Mouse (Mus musculus) hindbrain, embryonic 13.5 days (tissue): Measurements from ENCODE around the gene Zfp952. TPM values are rescaled to one million over a fixed set of nuclear protein-coding genes. Genes with fewer than 3 reads are reported as not detected.
A peak's percentile ranks its signal among the peaks of the same experiment; 100 is the strongest.
"Not testable (repeated sequence)": the region's sequence is repeated elsewhere in the genome, so short reads cannot be mapped to it uniquely, and the experiment has no call there.

ENCODE experiments used
- ATAC-seq: fragments of 200-750 bp; cut with Nextera tagmentation; 2 replicates; pipeline ENCODE4 v1.8.0; 2017; ENCODE audit warnings: moderate TSS enrichment; ENCODE audit not compliant: low FRiP score
- H3K27ac ChIP-seq: fragments of 300-500 bp; sonication (generic); 2 replicates; pipeline ENCODE4 v1.5.1; 2015; ENCODE audit warnings: inconsistent platforms, mild to moderate bottlenecking, moderate library complexity
- H3K27me3 ChIP-seq: fragments of 300-500 bp; sonication (generic); 2 replicates; pipeline ENCODE4 v1.6.1; 2015; ENCODE audit warnings: mild to moderate bottlenecking, inconsistent platforms
- H3K36me3 ChIP-seq: fragments of 300-500 bp; sonication (generic); 2 replicates; pipeline ENCODE4 v1.6.1; 2015; ENCODE audit warnings: mild to moderate bottlenecking, inconsistent platforms
- H3K4me1 ChIP-seq: fragments of 300-500 bp; sonication (generic); replicated peaks from 2 replicates; pipeline ENCODE4 v1.6.1; 2015; ENCODE audit warnings: inconsistent platforms
- H3K4me2 ChIP-seq: fragments of 300-500 bp; sonication (generic); 2 replicates; pipeline ENCODE4 v1.6.1; 2015; ENCODE audit warnings: inconsistent platforms, mild to moderate bottlenecking, moderate library complexity
- H3K4me3 ChIP-seq: fragments of 300-500 bp; sonication (generic); 2 replicates; pipeline ENCODE4 v1.5.1; 2015; ENCODE audit warnings: mild to moderate bottlenecking, inconsistent platforms
- H3K9ac ChIP-seq: fragments of 300-500 bp; sonication (generic); 2 replicates; pipeline ENCODE4 v1.6.1; 2015; ENCODE audit warnings: mild to moderate bottlenecking, inconsistent platforms
- H3K9me3 ChIP-seq: fragments of 300-500 bp; sonication (generic); 2 replicates; pipeline ENCODE4 v1.6.1; 2016; ENCODE audit warnings: inconsistent platforms
- WGBS: fragments of 180-500 bp; shearing (Covaris S2); methylation state at CpG from one replicate; pipeline ENCODE4 v1.1.7; 2015; 5-methylcytosine and 5-hydroxymethylcytosine counted together
- polyA plus RNA-seq: library from polyadenylated mRNA; unstranded; fragments of >200 nt; fragmentation: Nextera tagmentation; extraction: Ambion mirVana; gene quantifications from 2 replicates; pipeline ENCODE4 v1.2.1, GENCODE M21; 2015

Gene Zfp952
- polyA plus RNA-seq, 1 experiment from 2014 or later, result 19.8 TPM

DNA sequence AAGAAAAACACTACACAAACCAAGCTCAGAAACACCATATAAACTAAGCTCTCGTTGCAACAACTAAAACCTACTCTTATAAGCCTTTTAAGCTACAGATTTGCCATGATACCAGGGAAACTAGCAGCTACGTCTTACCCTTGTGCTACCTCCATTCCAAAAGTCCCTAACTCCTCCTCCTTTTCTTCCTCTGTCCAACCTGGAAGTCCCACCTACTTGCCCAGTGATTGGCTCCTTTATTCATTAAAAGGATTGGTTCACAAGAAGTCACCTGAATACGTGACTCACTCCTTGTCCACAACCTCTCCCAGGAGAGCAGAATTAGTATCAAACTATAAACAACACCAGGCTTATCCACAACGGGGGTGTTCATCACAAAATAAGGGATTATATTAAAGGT, 6.6 kb upstream of the Zfp952 start:
- H3K27me3 ChIP-seq, result no peaks in the 10 kb centered on the region
- H3K9me3 ChIP-seq, result no peaks in the 10 kb centered on the region
- WGBS, result 75% methylated on average over 4 of the region's 4 CpGs
- no peak overlapping the region for H3K27ac ChIP-seq
- H3K4me1 ChIP-seq, result no peaks in the 10 kb centered on the region
- ATAC-seq, result no peak
- peaks cover 1% of the 10 kb centered on the region; the same call in 1 of the 2 replicates for H3K36me3 ChIP-seq
- no peak overlapping the region for H3K9ac ChIP-seq
- no peak overlapping the region for H3K4me3 ChIP-seq
- no peak overlapping the region for H3K4me2 ChIP-seq

DNA sequence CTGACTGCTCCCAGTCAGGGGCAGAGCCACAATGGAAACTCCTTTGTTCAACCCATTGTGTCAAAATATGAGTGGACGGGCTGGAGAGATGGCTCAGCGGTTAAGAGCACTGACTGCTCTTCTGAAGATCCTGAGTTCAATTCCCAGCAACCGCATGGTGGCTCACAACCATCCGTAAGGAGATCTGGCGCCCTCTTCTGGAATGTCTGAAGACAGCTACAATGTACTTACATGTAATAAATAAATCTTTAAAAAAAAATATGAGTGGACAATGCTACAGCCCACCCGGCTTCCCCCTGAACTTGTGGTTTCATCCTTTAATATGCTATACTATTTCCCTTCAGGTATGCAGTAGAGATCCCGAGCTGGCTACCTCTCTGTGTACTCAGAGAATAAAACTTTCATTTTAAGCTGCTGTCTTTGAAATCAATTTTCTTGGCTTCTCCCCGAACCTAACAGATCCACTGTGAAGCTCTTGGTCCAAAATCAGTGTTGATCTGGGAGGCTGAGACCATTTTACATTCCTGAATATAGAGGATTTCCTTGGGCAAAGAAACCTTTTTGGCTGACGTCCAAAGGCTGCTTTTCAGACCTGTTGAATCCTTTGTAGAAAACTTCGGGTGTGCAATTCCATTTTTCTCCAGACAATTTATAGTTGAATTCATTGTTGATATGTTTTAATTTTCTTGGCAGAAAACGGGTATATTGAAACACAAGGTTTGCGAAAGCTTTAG, 797 bp upstream of the Zfp952 start:
- 74% methylated on average over 12 of the region's 12 CpGs for WGBS
- no peak overlapping the region for H3K27ac ChIP-seq
- no peaks in the 10 kb centered on the region for H3K27me3 ChIP-seq
- H3K4me1 ChIP-seq, result peaks cover 21% of the 10 kb centered on the region
- H3K9ac ChIP-seq, result peak overlapping the region; percentile 85; the same call in 1 of the 2 replicates
- H3K9me3 ChIP-seq, result no peaks in the 10 kb centered on the region
- peaks cover 25% of the 10 kb centered on the region for H3K36me3 ChIP-seq
- ATAC-seq, result no peak
- H3K4me2 ChIP-seq, result peak overlapping the region; percentile 86
- peak overlapping the region; percentile 68 for H3K4me3 ChIP-seq

DNA sequence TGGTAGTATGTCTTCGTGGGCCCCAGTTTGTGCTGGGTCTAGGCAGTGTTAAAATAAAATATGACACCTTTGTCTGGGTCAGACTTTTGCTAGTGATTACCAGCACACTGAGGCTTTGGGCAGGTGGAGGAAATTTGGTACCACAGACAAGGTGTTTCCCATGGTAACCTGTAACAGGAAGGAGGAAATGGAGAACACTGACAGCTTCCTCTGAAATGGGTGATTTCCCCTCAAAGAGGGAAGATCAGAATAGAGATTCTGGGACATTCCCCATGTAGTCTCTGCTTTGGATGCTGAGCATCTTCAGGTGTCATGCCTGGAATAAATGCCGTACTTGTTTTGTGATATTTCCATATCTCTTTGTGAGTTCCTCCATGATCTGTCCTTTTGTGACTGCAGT, 5.6 kb downstream of the Zfp952 start:
- H3K36me3 ChIP-seq, result peaks cover 68% of the 10 kb centered on the region

DNA sequence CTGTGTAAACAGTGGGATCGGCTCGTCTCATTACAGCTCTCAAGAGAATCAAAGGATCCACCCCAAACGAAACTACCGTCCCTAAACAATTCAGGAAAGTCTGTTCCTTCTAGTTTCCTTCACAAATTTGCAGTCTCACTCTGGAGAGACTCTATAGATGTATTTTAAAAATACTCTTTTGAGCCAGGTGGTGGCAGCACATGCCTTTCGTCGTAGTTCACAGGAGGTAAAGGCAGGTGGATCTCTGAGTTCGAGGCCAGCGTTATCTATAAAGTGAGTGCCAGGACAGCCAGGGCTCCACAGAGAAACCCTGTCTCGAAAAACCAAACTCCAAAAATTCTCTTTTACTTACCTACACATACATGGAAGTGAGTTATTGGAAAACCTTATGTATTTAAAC, 15.4 kb downstream of the Zfp952 start:
- Histone ChIP-seq H3K4me2 (no peak overlapping the region), H3K27me3 (no peaks in the 10 kb centered on the region), H3K4me3 (no peak overlapping the region), H3K9me3 (peaks cover 16% of the 10 kb centered on the region), H3K36me3 (peaks cover 26% of the 10 kb centered on the region), H3K9ac (no peak overlapping the region), H3K27ac (no peak overlapping the region), H3K4me1 (no peaks in the 10 kb centered on the region)
- 51% methylated on average over 9 of the region's 9 CpGs for WGBS
- ATAC-seq, result no peak

More for the DNA sequence above, 5.6 kb downstream of the Zfp952 start:
- Histone ChIP-seq H3K4me3 (no peak overlapping the region), H3K4me1 (peaks cover 15% of the 10 kb centered on the region), H3K9ac (no peak overlapping the region), H3K4me2 (no peak overlapping the region), H3K9me3 (peaks cover 16% of the 10 kb centered on the region), H3K27me3 (no peaks in the 10 kb centered on the region), H3K27ac (no peak overlapping the region)
- ATAC-seq, result no peak
- WGBS, result 93% methylated on average over 2 of the region's 2 CpGs

DNA sequence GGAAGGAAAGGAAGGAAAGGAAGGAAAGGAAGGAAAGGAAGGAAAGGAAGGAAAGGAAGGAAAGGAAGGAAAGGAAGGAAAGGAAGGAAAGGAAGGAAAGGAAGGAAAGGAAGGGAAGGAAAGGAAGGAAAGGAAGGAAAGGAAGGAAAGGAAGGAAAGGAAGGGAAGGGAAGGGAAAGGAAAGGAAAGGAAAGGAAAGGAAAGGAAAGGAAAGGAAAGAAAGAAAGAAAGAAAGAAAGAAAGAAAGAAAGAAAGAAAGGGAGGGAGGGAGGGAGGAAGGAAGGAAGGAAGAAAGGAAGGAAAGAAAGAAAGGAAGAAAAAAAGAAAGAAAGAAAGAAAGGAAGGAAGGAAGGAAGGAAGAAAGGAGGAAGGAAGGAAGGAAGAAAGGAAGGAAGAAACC, 27.5 kb downstream of the Zfp952 start:
- H3K4me1 ChIP-seq, H3K27me3 ChIP-seq, H3K9ac ChIP-seq, H3K27ac ChIP-seq, ATAC-seq, H3K4me2 ChIP-seq, H3K4me3 ChIP-seq: not testable (repeated sequence)
- peaks cover 87% of the 10 kb centered on the region for H3K36me3 ChIP-seq
- H3K9me3 ChIP-seq, result peaks cover 76% of the 10 kb centered on the region

DNA sequence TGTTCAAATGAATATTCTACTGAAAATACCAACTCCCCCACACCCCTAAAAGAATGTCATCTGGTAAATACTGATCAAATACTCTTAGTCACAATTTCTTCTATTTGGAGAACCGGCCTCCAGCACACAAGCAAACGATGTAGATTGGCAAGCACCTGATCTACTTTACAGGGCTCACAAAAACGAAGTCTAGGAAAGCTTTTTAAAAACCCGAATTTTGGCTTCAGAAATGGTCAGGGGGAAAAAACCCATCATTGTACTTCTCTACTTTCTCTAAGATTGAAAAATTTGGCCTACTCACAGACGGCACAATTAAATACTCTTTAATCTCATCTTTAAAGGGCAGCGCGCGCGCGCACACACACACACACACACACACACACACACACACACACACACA, 39.4 kb downstream of the Zfp952 start:
- Histone ChIP-seq H3K36me3 (peaks cover 10% of the 10 kb centered on the region), H3K27ac (0 out of 2 replicates have a peak overlapping the region, but pooled peaks have one; percentile 94)

DNA sequence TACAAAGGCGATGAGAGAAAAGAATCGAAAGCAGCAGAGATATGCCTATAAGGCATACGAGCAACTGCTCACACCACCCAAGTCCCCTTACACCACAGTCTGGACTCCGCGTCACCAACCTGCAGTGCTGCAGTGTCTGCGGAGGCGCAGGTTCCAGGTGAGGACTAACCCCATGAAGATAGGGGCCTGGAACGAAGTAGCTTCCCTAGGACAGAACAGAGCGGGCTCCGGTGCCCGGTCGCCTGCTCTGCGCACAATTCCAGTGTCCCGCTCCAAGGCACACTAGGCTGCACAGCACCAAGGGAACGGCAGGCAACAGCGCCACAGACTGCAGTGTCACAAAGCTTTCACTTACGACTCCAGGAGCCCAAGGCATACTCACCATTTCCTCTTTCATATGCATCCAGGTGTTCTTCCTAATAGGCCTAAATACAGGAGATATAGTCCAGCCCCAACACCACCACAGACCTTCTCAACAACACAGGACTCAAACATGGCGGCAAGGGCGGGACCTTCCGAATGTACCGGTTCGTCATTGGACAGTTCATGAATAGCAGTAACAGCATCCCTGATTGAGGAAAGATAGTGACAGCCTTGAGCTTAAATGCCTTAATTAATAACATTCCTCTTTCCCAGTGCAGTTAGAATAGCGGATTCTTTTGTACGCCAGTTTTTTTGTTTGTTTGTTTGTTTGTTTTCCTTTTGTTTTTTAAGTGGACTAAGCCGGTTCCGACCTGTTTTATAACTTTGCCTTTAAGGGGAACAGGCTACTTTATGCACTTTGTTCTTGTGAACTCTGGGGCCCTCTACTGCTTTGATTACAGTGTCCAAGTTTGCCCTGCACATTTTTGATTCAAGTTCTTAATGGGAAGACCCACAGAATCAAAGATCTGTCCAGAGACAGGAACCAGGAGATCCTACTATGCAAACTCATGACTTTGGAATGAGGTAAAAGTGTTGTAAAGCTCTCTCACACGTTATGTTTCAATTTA, 40.3 kb downstream of the Zfp952 start, which contains the start of gene Zfp763:
Zfp763 (minus strand) TSS at position 503 of the 992 bp plus-strand sequence.
- Histone ChIP-seq H3K4me1 (peaks cover 7% of the 10 kb centered on the region), H3K9ac (peak within 1 kb of the TSS; percentile 95), H3K4me2 (peak within 1 kb of the TSS; percentile 59), H3K27me3 (no peaks in the 10 kb centered on the region), H3K27ac (peak within 1 kb of the TSS; percentile 94), H3K4me3 (peak within 1 kb of the TSS; percentile 85), H3K9me3 (no peaks in the 10 kb centered on the region), H3K36me3 (peaks cover 6% of the 10 kb centered on the region; the same call in 1 of the 2 replicates)
- ATAC-seq, result peak; percentile 100
- WGBS, result 3% methylated on average over 27 of the region's 27 CpGs

More for the DNA sequence above, 39.4 kb downstream of the Zfp952 start:
- no peak for ATAC-seq
- peaks cover 7% of the 10 kb centered on the region for H3K4me1 ChIP-seq
- peaks cover 4% of the 10 kb centered on the region; the same call in 1 of the 2 replicates for H3K9me3 ChIP-seq
- H3K4me3 ChIP-seq, result peak overlapping the region; percentile 85
- WGBS, result 11% methylated on average over 9 of the region's 10 CpGs
- peak overlapping the region; percentile 59 for H3K4me2 ChIP-seq
- H3K9ac ChIP-seq, result peak overlapping the region; percentile 95
- no peaks in the 10 kb centered on the region for H3K27me3 ChIP-seq

Other genes starting within 250 kb of the Zfp952 start
- gene Zfp871, start 204.8 kb upstream of the Zfp952 start, polyA plus RNA-seq, result 43.7 and 46.1 TPM in 2 replicates
- gene Zfp811, start 183.2 kb upstream of the Zfp952 start, polyA plus RNA-seq, result 63.9 and 71.5 TPM in 2 replicates
- gene Zfp799, start 162.9 kb upstream of the Zfp952 start, polyA plus RNA-seq, result 20.1 and 22.2 TPM in 2 replicates
- 7.4 and 7.8 TPM in 2 replicates for gene Zfp870, start 101.5 kb upstream of the Zfp952 start, polyA plus RNA-seq
- not detected in 2 replicates for gene Cyp4f14, start 75.8 kb upstream of the Zfp952 start, polyA plus RNA-seq
- 9.5 and 10.9 TPM in 2 replicates for gene Cyp4f13, start 45.7 kb upstream of the Zfp952 start, polyA plus RNA-seq
- 8.5 and 8.8 TPM in 2 replicates for gene Zfp472, start 27.3 kb upstream of the Zfp952 start, polyA plus RNA-seq
- 25.5 and 26.5 TPM in 2 replicates for gene Zfp763, start 40.3 kb downstream of the Zfp952 start, polyA plus RNA-seq
- gene 4921501E09Rik, start 74.9 kb downstream of the Zfp952 start, polyA plus RNA-seq, result not detected in 2 replicates
- gene Zfp563, start 96.2 kb downstream of the Zfp952 start, polyA plus RNA-seq, result 21.4 and 23.8 TPM in 2 replicates
- 0.63 and 0.77 TPM in 2 replicates for gene Morc2b, start 146.6 kb downstream of the Zfp952 start, polyA plus RNA-seq
- 0.04 and 0.06 TPM in 2 replicates for gene Olfr55, start 175.3 kb downstream of the Zfp952 start, polyA plus RNA-seq
- gene Olfr239, start 198.2 kb downstream of the Zfp952 start, polyA plus RNA-seq, result not detected in 2 replicates
- 0.08 and 0.09 TPM in 2 replicates for gene Olfr1564, start 228.6 kb downstream of the Zfp952 start, polyA plus RNA-seq